Mouse (Mus musculus) thymus, adult 2 months (tissue): ENCODE results near the gene Gm10197.

Experiments used
- CTCF ChIP-seq: fragments of 200-500 bp; IDR thresholded peaks from 2 replicates; pipeline ENCODE4 v1.5.1; 2012; ENCODE audit warnings: mild to moderate bottlenecking, control low read depth, low read length, moderate library complexity, borderline replicate concordance; ENCODE audit not compliant: control insufficient read depth, poor library complexity, insufficient read depth; ENCODE audit errors: extremely low read depth
- POLR2A ChIP-seq: fragments of 200-500 bp; IDR thresholded peaks from 2 replicates; pipeline ENCODE4 v1.6.1; 2012; ENCODE audit warnings: mild to moderate bottlenecking, low read length, control low read depth, moderate library complexity; ENCODE audit not compliant: control insufficient read depth, poor library complexity, insufficient read depth; ENCODE audit errors: extremely low read depth

DNA sequence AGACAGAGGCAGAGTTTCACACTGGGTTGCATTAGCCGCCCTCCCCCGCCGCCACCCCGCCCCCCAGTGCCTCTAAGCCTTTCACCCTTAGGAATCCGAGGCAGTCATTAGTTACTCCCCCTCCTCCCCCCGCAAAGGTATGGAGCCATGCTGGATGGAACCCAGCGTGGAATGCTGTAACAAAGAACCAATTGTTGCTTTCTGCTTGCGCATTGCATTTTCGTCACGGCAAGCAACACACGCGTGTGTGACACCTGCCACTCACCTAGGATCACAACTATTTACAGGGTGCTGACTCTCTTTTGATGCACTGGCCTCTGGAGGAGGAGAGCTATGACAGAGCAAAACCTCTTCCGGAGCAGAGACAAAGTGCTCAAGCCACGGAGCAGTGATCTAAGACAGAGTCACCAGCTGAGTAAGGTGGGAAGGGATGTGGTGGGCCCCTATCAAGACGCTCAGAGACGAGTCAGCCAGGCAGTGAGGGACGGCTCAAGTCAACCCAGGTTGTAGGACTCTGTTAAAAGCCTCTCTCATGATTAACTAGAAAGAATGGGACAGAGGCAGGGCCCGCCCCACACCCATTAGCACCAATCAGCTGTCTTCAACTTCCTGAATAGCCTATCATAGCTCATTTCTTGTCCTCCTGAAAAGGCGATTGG, 49.5 kb upstream of the Gm10197 start:
- no peak; the same call in 1 of the 2 replicates for TF ChIP-seq CTCF
- 0 out of 2 replicates have a peak, but pooled peaks have one; percentile 28 for TF ChIP-seq POLR2A
